Mouse (Mus musculus): ENCODE data around the gene Vat1l.

Gene Vat1l

DNA sequence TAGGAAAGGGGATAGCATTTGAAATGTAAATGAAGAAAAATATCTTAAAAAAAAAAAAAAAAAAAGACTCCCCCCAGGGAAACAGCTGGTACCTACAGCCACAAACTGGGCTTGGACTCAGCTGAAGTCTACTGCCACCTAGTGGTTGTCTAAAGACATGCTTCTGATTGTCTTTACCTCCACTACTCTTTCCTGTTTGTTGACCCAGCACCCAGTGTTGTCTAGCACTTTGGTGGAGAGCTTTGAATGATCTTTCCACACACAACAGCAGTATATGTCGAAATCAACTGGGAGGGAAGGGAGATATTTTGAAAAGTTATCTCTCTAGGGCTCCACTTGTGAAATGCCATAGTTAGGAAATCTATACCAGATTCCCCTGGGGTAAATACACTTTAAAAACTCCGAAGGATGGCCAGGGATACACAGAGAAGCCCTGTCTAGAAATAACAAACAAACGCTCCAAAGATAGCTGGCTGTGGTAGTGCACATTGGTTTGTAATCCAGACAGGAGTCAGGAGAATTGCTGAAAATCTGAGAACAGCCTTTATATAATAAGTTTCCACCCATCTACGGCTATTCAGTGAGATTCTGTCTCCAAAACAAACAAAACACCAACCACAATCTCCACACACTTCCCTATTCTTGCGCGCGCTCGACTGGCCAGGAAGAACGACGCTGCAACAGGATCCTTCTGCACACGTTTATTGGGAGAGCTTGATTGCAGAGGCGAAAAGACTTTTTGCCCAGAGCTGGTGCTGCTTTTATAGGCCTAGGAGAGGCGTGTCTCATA lies 185.2 kb downstream of the Vat1l start:
- peak; percentile 24 for DNase-seq (ENCODE audit: low read depth, low spot score)

DNA sequence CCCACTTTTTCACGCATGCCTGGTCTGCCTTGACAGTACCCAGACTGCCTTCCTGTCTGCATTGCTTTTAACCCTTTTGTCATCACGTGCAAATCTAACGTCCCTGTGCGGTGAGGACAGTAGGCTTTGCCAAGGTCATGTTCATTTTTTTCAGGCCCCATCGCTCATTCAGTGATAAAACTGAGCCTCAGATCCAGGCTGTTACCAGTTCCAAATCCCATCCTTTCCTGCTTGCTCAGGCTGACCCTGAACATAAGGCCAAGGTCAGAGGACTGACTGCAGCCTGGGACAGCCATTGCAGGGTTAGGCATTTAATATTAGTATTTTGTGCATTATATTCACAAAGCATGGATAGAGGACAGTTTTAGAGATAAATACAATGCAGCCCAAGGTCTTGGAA lies 192.9 kb downstream of the Vat1l start:
- DNase-seq (ENCODE audit: low read depth, low spot score), result no peak

DNA sequence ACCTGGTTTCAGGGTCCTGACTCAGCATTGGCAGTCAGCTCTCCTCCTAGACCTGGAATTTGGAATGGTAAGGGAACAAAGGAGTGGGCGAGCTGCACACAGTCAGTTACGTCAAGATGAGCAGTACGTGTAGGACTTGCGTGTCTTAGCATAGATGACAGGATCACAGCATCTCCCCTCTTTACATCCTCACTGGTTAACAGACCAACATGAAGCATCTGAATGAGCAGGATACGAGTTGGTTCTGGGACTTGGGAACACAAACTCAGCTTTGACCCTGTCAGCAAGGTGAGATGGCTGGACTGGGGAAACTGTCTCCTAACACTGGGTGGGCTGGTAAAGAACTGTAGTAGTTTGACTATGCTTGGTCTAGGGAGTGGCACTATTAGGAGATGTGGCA lies 193.9 kb downstream of the Vat1l start:
- no peak for DNase-seq (ENCODE audit: low read depth, low spot score)

DNA sequence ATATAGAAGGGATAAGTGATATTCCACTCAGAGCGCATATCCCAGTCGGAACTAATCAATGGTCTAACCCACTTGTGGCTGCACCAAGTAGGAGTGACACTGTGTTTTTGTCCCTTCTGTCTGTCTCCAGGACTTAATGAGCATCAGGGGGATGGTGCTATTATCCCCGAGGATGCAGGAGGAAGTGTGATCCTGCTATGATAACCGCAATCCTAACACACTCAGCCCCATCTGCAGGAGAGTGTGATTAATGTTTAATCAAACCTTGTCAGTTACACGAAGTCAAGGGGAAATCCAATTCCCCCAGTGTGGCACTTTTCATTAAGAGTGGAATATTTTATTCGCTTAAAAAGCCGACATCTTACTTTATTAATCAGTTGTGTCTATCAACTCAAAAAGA lies 196.3 kb downstream of the Vat1l start:
- DNase-seq (ENCODE audit: low read depth, low spot score), result no peak

DNA sequence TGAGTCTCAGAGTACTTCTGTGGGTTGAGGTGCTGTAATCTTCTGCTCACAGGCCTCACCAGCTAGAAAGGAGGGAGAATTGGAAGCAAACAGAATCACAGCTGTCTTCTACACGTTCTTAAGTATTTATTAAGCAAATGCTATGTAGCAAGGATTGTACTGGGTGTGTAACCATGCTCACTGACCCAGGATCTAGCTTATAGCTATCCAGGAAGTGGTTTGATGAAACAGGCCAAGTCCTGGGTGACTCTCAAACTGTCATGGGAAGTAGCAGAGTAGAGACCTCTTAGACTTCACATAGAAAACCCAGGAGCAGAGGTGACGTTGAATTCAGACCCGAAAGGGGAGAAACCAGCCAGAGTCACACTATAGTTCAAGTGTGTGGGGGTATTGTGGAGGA lies 206.0 kb downstream of the Vat1l start:
- DNase-seq (ENCODE audit: low read depth, low spot score), result no peak

GRCm38 (mm10) chr8:114417786-114418185 lies 212.4 kb downstream of the Vat1l start, which contains the start of gene Clec3a:
Gene Clec3a, plus strand, starts transcription at chr8:114418086.
- DNase-seq (ENCODE audit: low read depth, low spot score), result no peak

- DNase-seq (ENCODE audit: low read depth, low spot score), result no peak
These were observed 213.1 kb downstream of the Vat1l start for GRCm38 (mm10) chr8:114418486-114418885.

GRCm38 (mm10) chr8:114418904-114419303 lies 213.5 kb downstream of the Vat1l start:
- no peak for DNase-seq (ENCODE audit: low read depth, low spot score)

DNA sequence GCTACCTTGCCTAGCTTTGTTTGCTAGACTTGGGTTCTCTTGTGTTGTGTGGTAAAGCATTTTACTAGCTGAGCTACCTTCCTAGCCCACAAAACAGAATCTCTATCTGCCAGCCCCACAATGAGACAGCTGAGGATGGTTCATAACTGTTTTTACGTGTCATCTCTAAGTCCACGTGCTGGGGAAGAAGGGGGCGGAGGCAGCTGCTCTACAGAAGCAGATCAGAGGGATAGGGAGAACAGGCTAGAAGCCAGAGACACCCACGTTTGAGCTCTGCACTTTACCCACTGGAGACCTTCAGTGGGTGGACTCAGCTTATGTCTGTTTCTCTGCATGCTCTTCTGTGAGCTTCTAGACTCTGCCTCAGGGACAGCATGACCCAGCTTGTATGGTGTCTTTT lies 216.1 kb downstream of the Vat1l start:
- no peak for DNase-seq (ENCODE audit: low read depth, low spot score)
